Mouse (Mus musculus) hindbrain, embryonic 12.5 days (tissue): Measurements from ENCODE around the gene Mapk10. TPM values are rescaled to one million over a fixed set of nuclear protein-coding genes. Genes with fewer than 3 reads are reported as not detected.
"Not testable (repeated sequence)": the region's sequence is repeated elsewhere in the genome, so short reads cannot be mapped to it uniquely, and the experiment has no call there.

Experiments
- ATAC-seq: fragments of 200-750 bp; cut with Nextera tagmentation; 2 replicates; pipeline ENCODE4 v1.8.0; 2017; ENCODE audit warnings: moderate TSS enrichment; ENCODE audit not compliant: low FRiP score
- H3K27ac ChIP-seq: fragments of 300-500 bp; sonication (generic); 2 replicates; pipeline ENCODE4 v1.5.1; 2016; ENCODE audit warnings: mild to moderate bottlenecking
- H3K27me3 ChIP-seq: fragments of 300-500 bp; sonication (generic); 2 replicates; pipeline ENCODE4 v1.6.1; 2016; ENCODE audit warnings: mild to moderate bottlenecking
- H3K36me3 ChIP-seq: fragments of 300-500 bp; sonication (generic); 2 replicates; pipeline ENCODE4 v1.6.1; 2016; ENCODE audit warnings: mild to moderate bottlenecking
- H3K4me1 ChIP-seq: fragments of 300-500 bp; sonication (generic); 2 replicates; pipeline ENCODE4 v1.6.1; 2016
- H3K4me2 ChIP-seq: fragments of 300-500 bp; sonication (generic); replicated peaks from 2 replicates; pipeline ENCODE4 v1.6.1; 2016; ENCODE audit warnings: mild to moderate bottlenecking
- H3K4me3 ChIP-seq: fragments of 300-500 bp; sonication (generic); 2 replicates; pipeline ENCODE4 v1.5.1; 2016; ENCODE audit warnings: mild to moderate bottlenecking
- H3K9ac ChIP-seq: fragments of 300-500 bp; sonication (generic); 2 replicates; pipeline ENCODE4 v1.6.1; 2016; ENCODE audit warnings: mild to moderate bottlenecking, moderate library complexity
- H3K9me3 ChIP-seq: fragments of 300-500 bp; sonication (generic); replicated peaks from 2 replicates; pipeline ENCODE4 v1.6.1; 2016; ENCODE audit warnings: mild to moderate bottlenecking
- WGBS: fragments of 180-500 bp; shearing (Covaris S2); methylation state at CpG from one replicate; pipeline ENCODE4 v1.1.7; 2016; 5-methylcytosine and 5-hydroxymethylcytosine counted together
- polyA plus RNA-seq: library from polyadenylated mRNA; unstranded; fragments of >200 nt; fragmentation: Nextera tagmentation; extraction: Ambion mirVana; gene quantifications from 2 replicates; pipeline ENCODE4 v1.2.1, GENCODE M21; 2016

Mapk10 gene
- polyA plus RNA-seq, 1 experiment from 2014 or later, result 77.6 TPM

DNA sequence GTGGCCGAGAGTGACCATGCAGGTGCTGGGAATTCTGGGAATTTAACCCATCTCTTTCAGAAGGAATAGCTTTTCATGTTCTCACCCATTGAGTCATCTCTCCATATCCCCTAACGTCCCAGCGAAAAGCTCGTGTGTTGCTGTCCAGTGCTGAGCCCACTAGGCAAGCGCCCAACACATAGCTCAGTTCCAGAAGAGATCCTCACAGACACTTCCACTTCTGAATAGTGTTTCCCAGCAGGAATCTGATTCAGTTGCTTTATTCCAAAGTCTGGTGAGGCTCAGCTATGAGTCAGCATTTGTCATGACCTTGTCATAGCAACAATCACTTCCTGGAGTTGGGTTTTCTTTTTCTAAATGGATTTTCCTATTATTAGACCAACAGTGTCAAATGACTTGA lies 217.2 kb downstream of the Mapk10 start:
- Histone ChIP-seq H3K4me3 (no peak overlapping the region), H3K27ac (no peak overlapping the region), H3K4me2 (no peak overlapping the region), H3K9me3 (no peaks in the 10 kb centered on the region), H3K9ac (no peak overlapping the region), H3K27me3 (no peaks in the 10 kb centered on the region), H3K4me1 (no peaks in the 10 kb centered on the region), H3K36me3 (peaks cover 13% of the 10 kb centered on the region)
- ATAC-seq, result no peak
- WGBS, result 74% methylated on average over 5 of the region's 5 CpGs

- Histone ChIP-seq H3K27me3 (no peaks in the 10 kb centered on the region), H3K9me3 (no peaks in the 10 kb centered on the region), H3K4me2 (no peak overlapping the region), H3K4me1 (no peaks in the 10 kb centered on the region), H3K36me3 (peaks cover 24% of the 10 kb centered on the region), H3K4me3 (no peak overlapping the region), H3K27ac (no peak overlapping the region), H3K9ac (no peak overlapping the region)
- 84% methylated on average over 2 of the region's 2 CpGs for WGBS
- no peak for ATAC-seq
Observed at GRCm38 (mm10) chr5:102991691-102992090, 219.4 kb downstream of the Mapk10 start.

GRCm38 (mm10) chr5:102978382-102978781 lies 232.8 kb downstream of the Mapk10 start:
- ATAC-seq, result no peak
- Histone ChIP-seq H3K27ac (no peak overlapping the region), H3K9ac (no peak overlapping the region), H3K4me1 (peaks cover 14% of the 10 kb centered on the region), H3K27me3 (no peaks in the 10 kb centered on the region), H3K9me3 (no peaks in the 10 kb centered on the region), H3K4me2 (no peak overlapping the region), H3K36me3 (0 out of 2 replicates have a peak, but pooled peaks cover 5% of the 10 kb centered on the region), H3K4me3 (no peak overlapping the region)
- WGBS, result 81% methylated on average over 2 of the region's 2 CpGs

DNA sequence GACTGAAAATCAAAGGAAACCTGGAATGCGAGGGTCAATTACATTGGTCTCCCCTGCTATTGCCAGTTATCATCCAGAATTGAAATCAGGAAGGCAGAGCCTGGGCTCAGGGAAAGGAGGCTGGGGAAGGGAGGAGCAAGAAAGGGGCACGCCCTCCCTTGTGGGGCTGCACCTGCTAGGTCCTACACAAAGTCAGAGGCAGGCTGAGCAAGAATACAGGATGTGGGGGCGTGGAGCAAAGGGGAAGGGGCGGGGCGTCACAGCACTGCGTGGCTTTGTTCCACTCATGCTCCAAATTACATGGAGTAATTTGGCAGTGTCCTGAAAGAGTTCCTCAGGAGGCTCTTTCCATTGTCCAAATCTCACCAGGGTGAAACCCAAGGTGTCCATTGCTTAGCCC lies 234.0 kb downstream of the Mapk10 start:
- H3K27ac ChIP-seq, result peak overlapping the region; percentile 52; the same call in 1 of the 2 replicates
- no peak overlapping the region for H3K4me2 ChIP-seq
- no peaks in the 10 kb centered on the region for H3K9me3 ChIP-seq
- peaks cover 14% of the 10 kb centered on the region for H3K4me1 ChIP-seq
- 0 out of 2 replicates have a peak, but pooled peaks cover 5% of the 10 kb centered on the region for H3K36me3 ChIP-seq
- H3K27me3 ChIP-seq, result no peaks in the 10 kb centered on the region
- H3K9ac ChIP-seq, result no peak overlapping the region
- 43% methylated on average over 6 of the region's 6 CpGs for WGBS
- no peak overlapping the region for H3K4me3 ChIP-seq
- 0 out of 2 replicates have a peak, but pooled peaks have one; percentile 43 for ATAC-seq

DNA sequence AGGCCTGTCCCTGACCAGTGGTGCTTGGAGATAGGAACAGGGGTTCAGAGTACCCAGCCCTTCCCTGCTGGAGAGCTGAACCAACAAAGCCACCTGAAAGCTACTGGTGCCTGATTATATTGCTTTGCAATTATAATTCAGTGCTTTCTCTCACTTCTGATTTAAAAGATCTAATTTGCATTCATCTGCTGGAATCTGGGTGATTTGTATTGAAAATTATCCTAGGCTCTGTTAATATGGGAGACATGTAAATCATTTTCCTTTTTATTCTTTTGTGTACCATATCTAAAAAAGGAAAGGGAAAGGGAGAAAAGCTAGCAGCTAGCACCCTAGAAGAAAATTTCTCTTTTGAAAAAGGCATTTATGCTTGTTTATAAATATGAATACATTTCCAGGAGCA lies 234.6 kb downstream of the Mapk10 start:
- Histone ChIP-seq H3K4me1 (peaks cover 14% of the 10 kb centered on the region), H3K9me3 (no peaks in the 10 kb centered on the region), H3K4me2 (no peak overlapping the region), H3K27me3 (no peaks in the 10 kb centered on the region), H3K9ac (no peak overlapping the region), H3K4me3 (no peak overlapping the region), H3K27ac (no peak overlapping the region), H3K36me3 (0 out of 2 replicates have a peak, but pooled peaks cover 5% of the 10 kb centered on the region)
- ATAC-seq, result no peak

DNA sequence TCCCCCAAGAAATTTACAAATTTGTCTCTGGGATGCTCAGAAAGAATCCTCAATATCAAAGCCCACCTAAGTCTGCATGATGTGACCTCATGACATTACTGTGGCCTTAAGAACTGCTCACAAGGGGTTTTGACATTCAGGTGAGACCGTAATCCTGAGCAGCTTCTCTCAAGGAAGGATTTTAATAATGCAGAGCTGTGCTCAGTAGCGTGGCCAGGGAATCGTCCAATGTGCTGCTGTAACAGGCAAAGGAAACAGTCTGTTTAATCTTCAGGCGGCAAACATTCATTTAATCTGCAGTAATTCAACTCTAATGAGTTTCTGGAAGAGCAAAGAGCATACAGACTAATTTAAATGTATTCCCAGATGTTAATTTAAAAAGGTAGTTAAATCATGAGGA lies 236.7 kb downstream of the Mapk10 start:
- Histone ChIP-seq H3K4me1 (peaks cover 14% of the 10 kb centered on the region), H3K4me3 (no peak overlapping the region), H3K27ac (no peak overlapping the region), H3K4me2 (no peak overlapping the region), H3K27me3 (no peaks in the 10 kb centered on the region), H3K9ac (no peak overlapping the region), H3K36me3 (0 out of 2 replicates have a peak, but pooled peaks cover 5% of the 10 kb centered on the region), H3K9me3 (no peaks in the 10 kb centered on the region)
- ATAC-seq, result no peak
- 78% methylated on average over 4 of the region's 4 CpGs for WGBS

DNA sequence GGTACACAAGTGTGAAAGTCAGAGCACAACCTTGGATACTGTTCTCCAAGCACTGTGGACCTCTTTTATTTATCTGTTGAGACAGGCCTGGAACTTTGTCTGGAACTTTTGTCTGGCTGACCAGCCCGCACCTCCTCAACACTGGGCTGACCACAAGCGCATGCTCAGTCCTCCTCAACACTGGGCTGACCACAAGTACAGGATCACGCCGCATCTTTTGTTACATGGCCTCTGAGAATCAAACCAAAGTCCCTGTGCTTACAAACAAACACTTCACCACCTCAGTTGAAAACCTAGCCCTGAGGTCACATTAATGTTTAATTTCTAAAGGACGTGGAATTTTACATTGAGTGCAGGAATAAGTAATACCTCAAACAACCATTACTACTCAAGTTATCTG lies 246.7 kb downstream of the Mapk10 start:
- ATAC-seq, result no peak
- Histone ChIP-seq H3K36me3 (peaks cover 23% of the 10 kb centered on the region), H3K27ac (no peak overlapping the region), H3K9me3 (no peaks in the 10 kb centered on the region), H3K9ac (no peak overlapping the region), H3K4me1 (no peaks in the 10 kb centered on the region), H3K4me2 (no peak overlapping the region), H3K27me3 (no peaks in the 10 kb centered on the region), H3K4me3 (no peak overlapping the region)
- 93% methylated on average over 5 of the region's 5 CpGs for WGBS

GRCm38 (mm10) chr5:102953414-102953813 lies 257.7 kb downstream of the Mapk10 start:
- Histone ChIP-seq H3K4me3 (no peak overlapping the region), H3K9me3 (no peaks in the 10 kb centered on the region)
- 92% methylated on average over 8 of the region's 8 CpGs for WGBS

DNA sequence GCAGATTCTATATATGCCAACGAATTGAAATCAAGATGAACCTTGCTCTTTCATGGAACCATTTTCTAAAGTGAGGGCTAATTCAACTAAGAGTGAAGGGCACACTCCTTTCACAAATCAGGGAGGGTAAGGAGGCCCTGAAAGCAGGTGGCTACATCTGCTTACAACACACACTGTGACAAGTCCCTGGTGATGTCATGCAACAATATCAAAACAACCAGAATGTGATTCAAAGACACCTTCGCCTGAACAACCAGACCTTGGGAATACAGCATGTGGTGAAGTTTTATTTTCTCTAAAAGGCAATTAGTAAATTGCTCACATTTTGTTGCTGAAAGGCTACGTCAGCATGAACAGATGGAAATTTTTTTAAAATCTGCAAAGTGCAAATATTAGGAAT lies 258.2 kb downstream of the Mapk10 start:
- no peaks in the 10 kb centered on the region for H3K27me3 ChIP-seq
- no peak overlapping the region for H3K27ac ChIP-seq
- 82% methylated on average over 3 of the region's 3 CpGs for WGBS
- H3K36me3 ChIP-seq, result peaks cover 6% of the 10 kb centered on the region
- H3K9ac ChIP-seq, result no peak overlapping the region
- no peak overlapping the region for H3K4me2 ChIP-seq
- no peak overlapping the region for H3K4me3 ChIP-seq
- no peak for ATAC-seq
- no peaks in the 10 kb centered on the region for H3K9me3 ChIP-seq
- H3K4me1 ChIP-seq, result no peaks in the 10 kb centered on the region

More at GRCm38 (mm10) chr5:102953414-102953813, 257.7 kb downstream of the Mapk10 start:
- H3K36me3 ChIP-seq, result peaks cover 6% of the 10 kb centered on the region
- no peaks in the 10 kb centered on the region for H3K27me3 ChIP-seq
- H3K4me1 ChIP-seq, result no peaks in the 10 kb centered on the region
- no peak overlapping the region for H3K4me2 ChIP-seq
- no peak for ATAC-seq
- H3K27ac ChIP-seq, result no peak overlapping the region
- H3K9ac ChIP-seq, result no peak overlapping the region

DNA sequence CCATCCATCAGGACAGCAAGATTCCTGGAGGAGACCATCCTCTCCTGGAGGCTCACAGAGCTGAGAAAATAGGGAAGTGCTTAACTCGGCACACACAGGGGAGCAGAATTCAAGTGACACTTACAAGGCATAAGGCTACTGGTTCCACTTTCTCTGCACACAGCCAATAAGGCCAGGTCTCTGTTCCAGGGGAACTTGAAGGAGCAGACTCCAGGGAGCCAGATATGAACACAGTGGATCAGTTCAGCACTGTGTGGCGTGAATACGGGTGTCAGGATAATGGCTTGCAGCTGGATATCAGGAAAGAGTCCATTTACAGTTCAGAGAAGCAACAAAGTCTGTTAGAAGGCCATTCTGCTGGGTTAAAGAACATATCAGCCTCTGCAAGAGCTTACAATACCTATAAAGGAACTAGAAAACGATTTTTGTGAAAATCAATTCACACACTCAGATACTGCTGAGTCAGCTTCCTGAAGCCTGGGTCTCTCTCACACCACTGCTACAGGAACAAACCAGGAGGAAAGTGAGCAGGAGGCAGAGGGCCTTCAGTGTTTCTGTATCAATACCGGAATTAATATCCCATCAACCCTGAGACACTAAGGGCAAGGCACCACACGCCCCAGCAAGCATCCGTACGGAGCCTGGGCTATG lies 263.9 kb downstream of the Mapk10 start:
- H3K9me3 ChIP-seq, result no peaks in the 10 kb centered on the region

DNA sequence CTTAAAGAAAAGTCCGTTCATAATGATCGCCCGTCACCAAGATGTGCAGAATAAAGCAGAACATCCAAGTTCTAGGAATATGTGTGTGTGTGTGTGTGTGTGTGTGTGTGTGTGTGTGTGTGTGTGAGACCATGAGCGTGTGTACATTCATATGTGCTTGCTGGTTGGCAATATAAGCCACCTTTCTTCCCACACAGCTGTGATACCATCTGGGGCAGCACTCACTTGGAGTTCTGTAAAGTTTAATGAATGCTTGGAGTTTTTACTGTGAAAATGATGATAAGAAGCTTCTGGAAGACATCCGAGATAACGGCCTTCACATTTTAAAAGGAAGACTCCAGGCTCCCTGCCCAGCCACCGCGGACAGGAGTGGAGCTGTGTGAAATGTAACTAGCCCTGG lies 264.5 kb downstream of the Mapk10 start:
- WGBS, result 95% methylated on average over 8 of the region's 8 CpGs
- Histone ChIP-seq H3K4me2 (no peak overlapping the region), H3K36me3 (no peaks in the 10 kb centered on the region), H3K4me3 (no peak overlapping the region), H3K9ac (no peak overlapping the region), H3K27me3 (no peaks in the 10 kb centered on the region), H3K9me3 (no peaks in the 10 kb centered on the region), H3K27ac (no peak overlapping the region), H3K4me1 (no peaks in the 10 kb centered on the region)
- ATAC-seq, result no peak

More for the DNA sequence above, 263.9 kb downstream of the Mapk10 start:
- Histone ChIP-seq H3K36me3 (no peaks in the 10 kb centered on the region), H3K4me3 (no peak overlapping the region), H3K4me2 (no peak overlapping the region), H3K4me1 (no peaks in the 10 kb centered on the region), H3K27ac (no peak overlapping the region), H3K9ac (no peak overlapping the region), H3K27me3 (no peaks in the 10 kb centered on the region)
- ATAC-seq, result no peak
- WGBS, result 71% methylated on average over 8 of the region's 8 CpGs

DNA sequence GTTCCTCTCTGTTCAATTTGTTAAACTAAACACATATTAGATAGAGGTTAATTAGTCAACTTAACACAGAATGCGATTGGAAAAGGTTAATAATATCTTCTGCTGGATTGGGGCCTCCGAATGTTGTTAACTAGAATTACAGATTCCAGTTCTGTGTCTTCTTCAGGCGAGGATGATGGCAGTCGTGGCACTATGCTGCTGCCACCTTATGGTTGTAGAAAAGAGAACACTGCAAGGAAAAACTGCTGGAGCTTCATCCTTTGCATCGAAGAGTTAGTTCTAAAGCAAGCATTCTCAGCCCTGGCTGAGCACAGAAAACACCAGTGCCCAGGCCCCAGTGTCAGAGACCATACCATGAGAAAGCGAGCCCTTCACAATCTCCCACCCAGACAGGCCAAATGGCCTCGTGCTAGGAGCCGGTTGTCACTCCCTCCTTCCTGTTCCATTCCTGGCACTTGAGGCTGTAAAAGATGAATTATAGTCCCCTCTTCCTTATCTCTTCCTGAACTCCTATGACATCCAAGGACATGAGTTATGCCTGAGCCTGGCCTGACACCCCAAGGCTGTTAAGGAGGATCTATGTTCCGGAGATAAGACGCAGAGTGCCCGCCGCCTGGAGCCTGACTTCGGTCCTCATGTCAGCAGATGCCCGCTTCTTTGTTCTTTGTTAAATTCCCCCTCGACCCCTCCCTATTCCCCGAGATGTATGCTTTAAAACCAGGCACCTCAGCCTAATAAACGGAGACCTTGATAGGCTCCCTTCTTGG lies 267.1 kb downstream of the Mapk10 start:
- WGBS, result 82% methylated on average over 17 of the region's 17 CpGs
- ATAC-seq, H3K36me3 ChIP-seq, H3K4me3 ChIP-seq, H3K9me3 ChIP-seq, H3K27ac ChIP-seq, H3K27me3 ChIP-seq, H3K4me1 ChIP-seq, H3K9ac ChIP-seq, H3K4me2 ChIP-seq: not testable (repeated sequence)

- Histone ChIP-seq H3K9ac (no peak overlapping the region), H3K36me3 (peaks cover 3% of the 10 kb centered on the region; the same call in 1 of the 2 replicates), H3K4me3 (no peak overlapping the region), H3K4me1 (no peaks in the 10 kb centered on the region), H3K27ac (no peak overlapping the region), H3K9me3 (no peaks in the 10 kb centered on the region), H3K27me3 (no peaks in the 10 kb centered on the region), H3K4me2 (no peak overlapping the region)
- no peak for ATAC-seq
- 52% methylated on average over 6 of the region's 6 CpGs for WGBS
Observed at GRCm38 (mm10) chr5:102930161-102930560, 281.0 kb downstream of the Mapk10 start.
